Mouse (Mus musculus) duodenum, adult 2 months (tissue): ENCODE data around the gene Smr2. TPM values are rescaled to one million over a fixed set of nuclear protein-coding genes. Genes with fewer than 3 reads are reported as not detected.

Source experiments
- polyA plus RNA-seq: library from polyadenylated mRNA; depleted of rRNA; stranded (reverse); fragments of >200 nt; gene quantifications from 2 replicates; pipeline ENCODE4 v1.2.3, GENCODE M21; 2012; ENCODE audit warnings: low replicate concordance; rRNA removed

Smr2 gene
- polyA plus RNA-seq: not detected in 2 replicates

GRCm38 (mm10) chr5:88086256-88086655 is at the start of gene Smr2:
Gene Smr2, plus strand, starts transcription at chr5:88086556.

DNA sequence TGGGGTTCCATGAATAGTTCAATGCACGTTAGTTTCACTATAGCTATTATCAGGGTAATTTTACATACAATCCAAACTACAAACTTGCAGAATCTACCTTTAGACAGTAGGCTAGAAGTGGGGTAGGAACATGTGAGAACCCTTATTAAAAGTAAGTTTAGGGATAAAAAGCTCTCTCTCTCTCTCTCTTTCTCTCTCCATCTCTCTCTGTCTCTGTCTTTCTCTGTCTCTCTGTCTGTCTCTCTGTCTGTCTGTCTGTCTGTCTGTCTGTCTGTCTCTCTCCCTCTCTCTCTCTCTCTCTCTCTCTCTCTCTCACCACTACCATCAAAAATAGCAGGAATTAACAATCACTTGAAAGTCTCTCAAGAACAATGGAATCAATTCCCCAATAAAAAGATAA is 25.1 kb downstream of the Smr2 start, which contains the start of gene Gm11116:
Gene Gm11116, minus strand, starts transcription at position 101 of the 400 bp plus-strand sequence.

DNA sequence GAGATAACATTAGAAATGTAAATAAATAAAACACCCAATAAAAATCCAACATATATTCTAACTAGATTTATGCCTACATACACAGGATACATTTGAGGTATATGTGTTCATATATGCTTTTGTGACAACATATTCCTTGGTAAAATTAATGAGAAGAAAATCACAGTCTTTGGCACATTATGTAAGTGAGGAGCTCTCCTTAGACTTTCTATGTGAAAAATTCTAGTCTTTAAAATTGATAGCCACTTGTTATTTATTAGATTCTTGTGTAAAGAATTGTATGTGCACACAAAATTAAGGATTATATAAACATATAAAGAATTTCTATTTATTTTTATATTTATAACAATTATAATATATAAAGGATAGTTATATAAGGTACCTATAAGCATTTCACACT is 67.6 kb downstream of the Smr2 start, which contains the start of gene Gm11115:
Gene Gm11115, minus strand, starts transcription at position 101 of the 400 bp plus-strand sequence.

Other genes starting within 250 kb of the Smr2 start
- not detected in 2 replicates for gene Odam, start 201.5 kb upstream of the Smr2 start, polyA plus RNA-seq
- gene Csn3, start 161.0 kb upstream of the Smr2 start, polyA plus RNA-seq: not detected in 2 replicates
- gene 2310003L06Rik, start 117.1 kb upstream of the Smr2 start, polyA plus RNA-seq: not detected in 2 replicates
- gene Gm28434, start 117.0 kb upstream of the Smr2 start, polyA plus RNA-seq: not detected in 2 replicates
- not detected in 2 replicates for gene Cabs1, start 107.1 kb upstream of the Smr2 start, polyA plus RNA-seq
- gene Smr3a, start 84.0 kb upstream of the Smr2 start, polyA plus RNA-seq: not detected in 2 replicates
- not detected in 2 replicates for gene Gm11116, start 25.0 kb downstream of the Smr2 start, polyA plus RNA-seq
- not detected in 2 replicates for gene Gm11115, start 67.5 kb downstream of the Smr2 start, polyA plus RNA-seq
- gene Gm7714, start 182.4 kb downstream of the Smr2 start, polyA plus RNA-seq: not detected in 2 replicates
- gene Prol1, start 230.8 kb downstream of the Smr2 start, polyA plus RNA-seq: not detected in 2 replicates